Mouse (Mus musculus): ENCODE measurements at regions not wholly inside any gene's neighbourhood (a gene's known extent, or its start where the extent isn't known, plus 50 kb on each side); places are given as distances from the start of the nearest gene placed in this dataset.

DNA sequence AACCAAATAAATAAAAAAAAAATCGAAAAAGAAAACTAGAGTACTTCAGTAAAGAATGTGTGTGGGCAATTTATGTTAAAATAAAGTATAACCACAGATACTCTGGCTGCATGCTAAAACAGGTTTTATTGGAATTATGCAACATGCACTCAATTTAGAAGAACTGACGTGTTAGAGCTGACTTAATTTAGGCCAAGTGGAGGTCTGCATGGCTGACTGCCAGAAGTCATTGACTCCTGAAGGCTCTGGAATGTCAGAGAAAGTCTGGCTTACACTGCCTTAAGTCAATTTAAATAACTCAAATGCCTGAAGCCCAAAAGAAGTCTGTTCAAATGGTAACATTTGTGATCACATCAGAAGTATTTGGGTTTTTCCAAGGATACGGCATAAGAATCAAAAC is 198.1 kb upstream of the Gm10192 start:
- no peak for DNase-seq (ENCODE audit: inconsistent age in 2 of 2, low spot score in 1 of 2)

DNA sequence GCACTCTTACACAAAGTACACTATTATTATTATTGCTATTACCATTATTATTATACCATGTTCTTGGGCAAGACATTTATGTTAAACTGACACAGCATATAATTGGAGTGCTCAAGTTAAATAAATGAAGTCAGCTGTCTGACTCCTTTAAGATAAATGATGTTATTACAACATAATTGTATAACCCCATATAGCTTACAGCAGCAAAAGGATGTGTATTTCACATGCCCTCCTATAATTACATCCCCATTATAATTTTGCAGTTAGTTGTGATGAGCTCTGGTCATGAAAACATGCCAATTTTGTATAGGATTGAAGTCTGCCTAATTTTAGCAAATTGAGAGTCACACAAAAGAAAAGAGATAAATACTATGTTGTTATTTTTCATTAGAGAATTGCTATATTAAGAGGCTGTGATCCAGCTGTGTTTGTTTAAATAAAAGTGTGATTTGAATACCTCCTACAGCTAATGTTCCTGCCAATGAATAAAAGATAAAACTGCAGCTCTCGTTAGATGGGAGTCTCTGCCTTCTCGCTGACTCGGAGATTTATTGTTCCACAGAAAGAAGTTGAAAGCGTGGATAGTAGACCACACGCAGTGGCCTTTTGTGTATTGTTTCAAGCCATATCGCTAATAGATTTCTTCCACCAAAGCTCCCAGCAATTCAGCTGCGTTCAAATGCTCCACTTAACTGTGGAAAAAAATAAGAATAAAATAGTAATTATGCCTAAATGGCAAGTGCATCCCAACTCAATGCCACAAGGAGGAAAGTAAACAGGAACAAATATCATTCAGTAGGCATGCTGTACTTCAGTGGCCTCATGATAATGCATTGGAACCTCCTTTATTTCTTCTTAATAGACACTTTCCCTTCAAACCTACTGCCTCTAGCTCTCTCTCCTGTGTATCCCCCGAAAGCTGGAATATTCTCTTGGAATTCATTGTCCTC is 194.9 kb upstream of the Gm10192 start:
- no peak for DNase-seq (ENCODE audit: inconsistent age in 2 of 2, low spot score in 1 of 2)

DNA sequence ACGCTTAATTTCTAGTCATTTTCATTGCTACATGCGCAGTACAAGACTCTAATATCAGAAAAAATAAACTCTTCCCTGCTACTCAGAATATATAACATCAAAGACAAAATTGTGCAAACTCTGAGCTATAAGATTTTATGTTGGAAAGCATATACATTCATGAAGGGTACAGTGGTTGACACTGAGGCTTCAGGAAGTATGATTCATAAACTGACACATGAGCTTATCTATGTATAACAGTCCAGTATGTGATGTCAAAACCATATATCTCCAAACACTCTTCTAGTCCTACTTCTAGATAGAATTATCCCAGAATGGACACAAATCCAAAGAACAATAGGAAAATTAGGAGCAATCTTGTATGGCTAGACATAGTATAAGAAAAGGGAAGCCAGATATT is 177.5 kb upstream of the Gm10192 start:
- no peak for DNase-seq (ENCODE audit: inconsistent age in 2 of 2, low spot score in 1 of 2)

GRCm38 (mm10) chr4:97357958-97358357 is 175.0 kb upstream of the Gm10192 start:
- DNase-seq (ENCODE audit: inconsistent age in 2 of 2, low spot score in 1 of 2), result no peak

DNA sequence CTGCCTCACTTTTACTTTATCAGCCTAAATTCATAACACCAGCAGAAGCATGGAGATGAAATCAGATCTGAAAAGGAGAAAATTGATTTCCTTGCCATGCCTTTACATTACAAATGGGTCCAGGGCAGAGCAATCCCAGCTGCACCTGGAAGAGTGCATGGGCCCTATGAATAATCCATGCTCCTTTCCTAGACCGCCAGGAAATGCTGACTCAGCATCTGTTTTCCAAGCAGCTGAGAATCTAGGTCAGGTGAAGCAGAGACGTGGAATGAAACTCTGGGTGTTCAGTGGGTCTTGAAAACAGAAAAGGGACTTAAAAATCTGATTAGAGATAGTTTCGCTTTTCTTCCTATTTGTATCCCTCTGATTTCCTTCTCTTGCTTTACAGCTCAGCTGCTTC is 163.8 kb upstream of the Gm10192 start:
- no peak for DNase-seq (ENCODE audit: inconsistent age in 2 of 2, low spot score in 1 of 2)

DNA sequence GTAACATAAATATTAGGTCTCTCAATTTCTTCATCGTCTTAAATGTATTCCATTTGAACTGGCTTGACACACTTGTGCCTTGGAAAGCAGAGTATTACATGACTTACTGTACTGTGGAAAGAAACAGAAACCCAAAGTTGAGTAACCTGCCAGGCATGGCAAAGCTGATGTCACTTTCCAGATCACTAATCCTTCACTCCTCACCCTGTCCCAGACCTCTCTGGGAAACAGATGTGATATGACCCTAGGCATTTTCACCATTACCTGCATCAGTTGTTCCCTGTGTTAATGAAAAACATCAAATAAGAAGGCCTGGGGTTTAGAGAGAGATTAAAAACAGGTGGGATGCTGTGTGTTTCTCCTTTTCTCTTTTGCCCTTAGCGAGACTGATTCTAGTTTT is 161.4 kb upstream of the Gm10192 start:
- DNase-seq (ENCODE audit: inconsistent age in 2 of 2, low spot score in 1 of 2), result no peak

DNA sequence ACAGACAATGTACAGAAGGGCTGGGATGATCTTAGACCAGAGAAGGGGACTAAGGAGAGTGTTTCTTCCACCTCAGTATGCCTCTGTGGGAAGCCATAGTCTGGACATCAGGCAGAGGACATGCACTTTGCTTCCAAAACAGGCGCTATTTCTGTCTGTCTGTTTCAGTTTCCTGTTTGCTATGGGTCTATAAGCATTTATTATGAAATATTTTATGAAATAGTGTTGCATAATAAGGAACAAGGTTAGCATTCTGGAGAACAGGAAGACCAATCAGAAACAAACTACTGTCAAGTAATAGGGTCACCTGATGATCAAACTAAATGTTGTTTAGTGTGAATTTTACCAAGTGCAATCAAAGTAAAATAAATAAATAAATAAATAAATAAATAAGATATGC is 160.4 kb upstream of the Gm10192 start:
- no peak for DNase-seq (ENCODE audit: inconsistent age in 2 of 2, low spot score in 1 of 2)

Data from adrenal gland, adult (tissue).